Mouse (Mus musculus) erythroblast, embryonic 14.5 days (primary cell): ENCODE data around the gene Vmn1r4. TPM values are rescaled to one million over a fixed set of nuclear protein-coding genes. Genes with fewer than 3 reads are reported as not detected.
A peak's percentile ranks its signal among the peaks of the same experiment; 100 is the strongest.

Experiments used
- H3K27me3 ChIP-seq: 2 replicates; pipeline ENCODE4 v1.6.1; 2012; ENCODE audit warnings: inconsistent platforms; ENCODE audit not compliant: control insufficient read depth
- H3K36me3 ChIP-seq: 2 replicates; pipeline ENCODE4 v1.6.1; 2012; ENCODE audit warnings: mild to moderate bottlenecking, inconsistent platforms; ENCODE audit not compliant: control insufficient read depth
- H3K4me1 ChIP-seq: 2 replicates; pipeline ENCODE4 v1.6.1; 2012; ENCODE audit warnings: inconsistent platforms; ENCODE audit not compliant: control insufficient read depth
- H3K4me3 ChIP-seq: replicated peaks from 2 replicates; pipeline ENCODE3; 2012; ENCODE audit warnings: moderate library complexity, mild to moderate bottlenecking, inconsistent platforms
- H3K9me3 ChIP-seq: 2 replicates; pipeline ENCODE4 v1.6.1; 2012; ENCODE audit warnings: low read length, inconsistent platforms, mixed read lengths; ENCODE audit not compliant: control insufficient read depth
- GATA1 ChIP-seq: IDR thresholded peaks from 2 replicates; pipeline ENCODE4 v1.6.1; 2012; ENCODE audit warnings: low read length, inconsistent platforms, mixed read lengths
- TAL1 ChIP-seq: IDR thresholded peaks from 3 replicates; pipeline ENCODE4 v1.6.1; 2012; ENCODE audit warnings: low read length, inconsistent platforms, mixed read lengths
- polyA plus RNA-seq: library from polyadenylated mRNA; stranded (reverse); fragments of >175 nt; gene quantifications from 2 replicates; pipeline ENCODE4 v1.2.3, GENCODE M21; 2012

Gene Vmn1r4
- polyA plus RNA-seq, 1 experiment = not detected

- Histone ChIP-seq H3K4me1 (peaks cover 92% of the 10 kb centered on the region), H3K27me3 (no peaks in the 10 kb centered on the region), H3K9me3 (no peaks in the 10 kb centered on the region), H3K4me3 (peak overlapping the region; percentile 62), H3K36me3 (peaks cover 78% of the 10 kb centered on the region)
- TF ChIP-seq TAL1 (peak; percentile 50), GATA1 (peak; percentile 79)
Observed at GRCm38 (mm10) chr6:56902606-56903520, 21.0 kb upstream of the Vmn1r4 start.

- Histone ChIP-seq H3K4me1 (peaks cover 99% of the 10 kb centered on the region), H3K27me3 (no peaks in the 10 kb centered on the region), H3K36me3 (peaks cover 79% of the 10 kb centered on the region), H3K9me3 (no peaks in the 10 kb centered on the region), H3K4me3 (peak overlapping the region; percentile 62)
- TF ChIP-seq GATA1 (no peak), TAL1 (no peak)
Observed at GRCm38 (mm10) chr6:56903831-56904230, 20.0 kb upstream of the Vmn1r4 start.

- H3K9me3 ChIP-seq = no peaks in the 10 kb centered on the region
- peaks cover 99% of the 10 kb centered on the region for H3K4me1 ChIP-seq
- H3K4me3 ChIP-seq = peak overlapping the region; percentile 16
- H3K36me3 ChIP-seq = peaks cover 79% of the 10 kb centered on the region
- H3K27me3 ChIP-seq = no peaks in the 10 kb centered on the region
- TF ChIP-seq GATA1 (no peak), TAL1 (no peak)
Observed at GRCm38 (mm10) chr6:56904330-56904729, 19.5 kb upstream of the Vmn1r4 start.

- TF ChIP-seq GATA1 (peak; percentile 83), TAL1 (peak; percentile 94)
- Histone ChIP-seq H3K36me3 (peaks cover 79% of the 10 kb centered on the region), H3K4me3 (peak overlapping the region; percentile 23), H3K9me3 (no peaks in the 10 kb centered on the region), H3K27me3 (no peaks in the 10 kb centered on the region), H3K4me1 (peaks cover 99% of the 10 kb centered on the region)
Observed at GRCm38 (mm10) chr6:56904982-56905381, 18.8 kb upstream of the Vmn1r4 start.

GRCm38 (mm10) chr6:56905486-56905885, 18.3 kb upstream of the Vmn1r4 start:
- TF ChIP-seq TAL1 (no peak), GATA1 (no peak)
- Histone ChIP-seq H3K4me1 (peaks cover 100% of the 10 kb centered on the region), H3K27me3 (no peaks in the 10 kb centered on the region), H3K36me3 (peaks cover 82% of the 10 kb centered on the region), H3K9me3 (no peaks in the 10 kb centered on the region), H3K4me3 (peak overlapping the region; percentile 6)

- no peaks in the 10 kb centered on the region for H3K27me3 ChIP-seq
- no peak for TF ChIP-seq GATA1
- TF ChIP-seq TAL1 = no peak
- peaks cover 100% of the 10 kb centered on the region for H3K4me1 ChIP-seq
- peaks cover 77% of the 10 kb centered on the region for H3K36me3 ChIP-seq
- no peak overlapping the region for H3K4me3 ChIP-seq
- no peaks in the 10 kb centered on the region for H3K9me3 ChIP-seq
Observed at GRCm38 (mm10) chr6:56906121-56906846, 17.5 kb upstream of the Vmn1r4 start.

- TF ChIP-seq GATA1 = no peak
- TF ChIP-seq TAL1 = no peak
- Histone ChIP-seq H3K27me3 (no peaks in the 10 kb centered on the region), H3K9me3 (peaks cover 2% of the 10 kb centered on the region), H3K36me3 (peaks cover 89% of the 10 kb centered on the region), H3K4me3 (no peak overlapping the region), H3K4me1 (peaks cover 100% of the 10 kb centered on the region)
Observed at GRCm38 (mm10) chr6:56907973-56908372, 15.8 kb upstream of the Vmn1r4 start.

GRCm38 (mm10) chr6:56908397-56908796, 15.4 kb upstream of the Vmn1r4 start:
- Histone ChIP-seq H3K27me3 (no peaks in the 10 kb centered on the region), H3K9me3 (peaks cover 2% of the 10 kb centered on the region), H3K4me3 (no peak overlapping the region), H3K4me1 (peaks cover 100% of the 10 kb centered on the region), H3K36me3 (peaks cover 91% of the 10 kb centered on the region)
- TF ChIP-seq GATA1 (no peak), TAL1 (no peak)

GRCm38 (mm10) chr6:56908912-56909311, 14.9 kb upstream of the Vmn1r4 start:
- Histone ChIP-seq H3K27me3 (no peaks in the 10 kb centered on the region), H3K9me3 (peaks cover 2% of the 10 kb centered on the region), H3K4me3 (peak overlapping the region; percentile 22), H3K4me1 (peaks cover 100% of the 10 kb centered on the region), H3K36me3 (peaks cover 91% of the 10 kb centered on the region)
- TF ChIP-seq GATA1 (no peak), TAL1 (no peak)
